Mouse (Mus musculus) kidney, adult 18-20 months (tissue): ENCODE measurements at regions not wholly inside any gene's neighbourhood (a gene's known extent, or its start where the extent isn't known, plus 50 kb on each side); places are given as distances from the start of the nearest gene placed in this dataset.

ENCODE experiments used
- DNase-seq: peaks from one replicate; pipeline ENCODE4 v3.0.0; 2021

GRCm38 (mm10) chr19:15465063-15465760 lies 481.9 kb downstream of the Psat1 start:
- no peak for DNase-seq

GRCm38 (mm10) chr19:15457793-15458192 lies 489.3 kb downstream of the Psat1 start:
- no peak for DNase-seq

- no peak for DNase-seq
These were observed 490.0 kb downstream of the Psat1 start for GRCm38 (mm10) chr19:15456943-15457735.

- no peak for DNase-seq
These were observed 498.1 kb downstream of the Psat1 start for GRCm38 (mm10) chr19:15448989-15449388.

- no peak for DNase-seq
These were observed 515.3 kb downstream of the Psat1 start for GRCm38 (mm10) chr19:15431798-15432197.

- DNase-seq: no peak
These were observed 525.8 kb downstream of the Psat1 start for GRCm38 (mm10) chr19:15421311-15421710.

GRCm38 (mm10) chr19:15398624-15399023 lies 548.5 kb downstream of the Psat1 start:
- no peak for DNase-seq

- DNase-seq: no peak
These were observed 575.5 kb downstream of the Psat1 start for GRCm38 (mm10) chr19:15371682-15372081.

GRCm38 (mm10) chr19:15366951-15367350 lies 580.2 kb downstream of the Psat1 start:
- DNase-seq: no peak

- DNase-seq: no peak
These were observed 590.0 kb downstream of the Psat1 start for GRCm38 (mm10) chr19:15357181-15357580.

GRCm38 (mm10) chr19:15348356-15348755 lies 598.8 kb downstream of the Psat1 start:
- DNase-seq: no peak

GRCm38 (mm10) chr19:15342229-15342628 lies 604.9 kb downstream of the Psat1 start:
- no peak for DNase-seq

- DNase-seq: no peak
These were observed 606.7 kb downstream of the Psat1 start for GRCm38 (mm10) chr19:15340305-15340983.

- no peak for DNase-seq
These were observed 607.2 kb downstream of the Psat1 start for GRCm38 (mm10) chr19:15339979-15340304.

- no peak for DNase-seq
These were observed 617.0 kb downstream of the Psat1 start for GRCm38 (mm10) chr19:15330155-15330554.

- DNase-seq: no peak
These were observed 647.7 kb downstream of the Psat1 start for GRCm38 (mm10) chr19:15299474-15299873.

- no peak for DNase-seq
These were observed 662.1 kb downstream of the Psat1 start for GRCm38 (mm10) chr19:15285016-15285415.

- DNase-seq: no peak
These were observed 644.9 kb upstream of the Tle4 start for GRCm38 (mm10) chr19:15242781-15243180.

- DNase-seq: no peak
These were observed 632.5 kb upstream of the Tle4 start for GRCm38 (mm10) chr19:15230129-15230927.

- DNase-seq: no peak
These were observed 619.5 kb upstream of the Tle4 start for GRCm38 (mm10) chr19:15217387-15217786.

GRCm38 (mm10) chr19:15214651-15215050 lies 616.8 kb upstream of the Tle4 start:
- no peak for DNase-seq

- DNase-seq: no peak
These were observed 615.0 kb upstream of the Tle4 start for GRCm38 (mm10) chr19:15212881-15213280.

GRCm38 (mm10) chr19:15203039-15203438 lies 605.2 kb upstream of the Tle4 start:
- DNase-seq: no peak
